Mouse (Mus musculus): ENCODE results near the gene Cytip. TPM values are rescaled to one million over a fixed set of nuclear protein-coding genes. Genes with fewer than 3 reads are reported as not detected.

Gene Cytip
- 10.9 and 13.5 TPM in 2 replicates for polyA plus RNA-seq (2015; fragmentation: Nextera tagmentation; extraction: Ambion mirVana)

DNA sequence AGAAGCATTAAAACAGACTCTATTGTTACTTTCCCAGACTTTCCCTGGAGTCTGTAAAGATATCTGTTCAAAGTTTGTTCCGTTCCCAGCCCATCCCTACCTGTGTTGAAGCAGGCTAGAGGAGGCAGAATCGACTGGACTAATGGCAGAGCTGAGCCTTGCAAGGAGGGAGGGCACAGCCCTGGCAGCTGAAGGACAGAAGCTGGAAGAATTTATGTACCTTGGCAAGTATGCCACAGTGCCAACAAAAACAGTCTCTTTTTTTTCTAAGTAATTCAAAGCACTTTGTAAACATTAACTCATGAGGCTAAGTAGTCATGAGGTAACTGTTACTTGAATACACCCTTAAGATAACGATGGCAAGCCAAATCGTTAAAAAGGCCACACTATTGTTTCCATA lies at the start of gene Cytip:
Cytip (minus strand) TSS at position 187 of the 400 bp plus-strand sequence.

Other genes with a start within 250 kb of the Cytip start
- 0.12 and 0.17 TPM in 2 replicates for gene Galnt5, start 197.6 kb downstream of the Cytip start, polyA plus RNA-seq (2015; fragmentation: Nextera tagmentation; extraction: Ambion mirVana)
- 0.04 TPM in 1 of 2 replicates, not detected in the other for gene Ermn, start 142.7 kb downstream of the Cytip start, polyA plus RNA-seq (2015; fragmentation: Nextera tagmentation; extraction: Ambion mirVana)
- 0.04 TPM in 2 replicates for gene Acvr1c, start 162.4 kb upstream of the Cytip start, polyA plus RNA-seq (2015; fragmentation: Nextera tagmentation; extraction: Ambion mirVana)